In genomic region chr4:134701934-134702333, GRCm38 (mm10) we compare ENCODE assay signal across 8 mouse cellular contexts. TPM values are rescaled to one million over a fixed set of nuclear protein-coding genes. Genes with fewer than 3 reads are reported as not detected.
A peak's percentile ranks its signal among the peaks of the same experiment; 100 is the strongest.
DNase-seq lines count a peak whose midpoint lies in the region; ATAC-seq and TF ChIP-seq lines count a peak whose summit lies in the region.

No protein-coding gene starts in this region.

- H3K27me3 ChIP-seq in C2C12 (ENCODE audit: control insufficient read depth, insufficient read depth, insufficient read length): no peaks in the 10 kb centered on the region
- H3K27me3 ChIP-seq in heart, embryonic 14.5 days (ENCODE audit: control insufficient read depth, insufficient read depth, low read length): no peaks in the 10 kb centered on the region
- H3K27me3 ChIP-seq in liver, embryonic 15.5 days: peaks cover 78% of the 10 kb centered on the region
- peaks cover 15% of the 10 kb centered on the region for H3K27me3 ChIP-seq in neural tube, embryonic 11.5 days (ENCODE audit: control insufficient read depth, insufficient read depth, low read length)
- H3K27me3 ChIP-seq in testis, adult 2 months (ENCODE audit: control insufficient read depth, insufficient read depth, low read length): no peaks in the 10 kb centered on the region

- ATAC-seq in heart, embryonic 14.5 days (ENCODE audit: insufficient number of reproducible peaks, insufficient read depth, low FRiP score, low read depth): no peak
- ATAC-seq in liver, embryonic 15.5 days (ENCODE audit: insufficient read depth): no peak
- no peak for ATAC-seq in neural tube, embryonic 11.5 days (ENCODE audit: insufficient read depth, low FRiP score, low TSS enrichment)

- no peak for TF ChIP-seq POLR2A in bone marrow macrophage, adult 2 months (IDR thresholded peaks at IDR 0.05; ENCODE audit: borderline replicate concordance, low read depth, low read length)
- TF ChIP-seq POLR2A in testis, adult 2 months (IDR thresholded peaks at IDR 0.05; ENCODE audit: control insufficient read depth, low read depth, low read length): no peak

- 26% methylated on average over 6 of the region's 6 CpGs for WGBS in heart, embryonic 14.5 days
- 30% methylated on average over 6 of the region's 6 CpGs for WGBS in liver, embryonic 15.5 days (ENCODE audit: insufficient replicate concordance)
- 36% methylated on average over 6 of the region's 6 CpGs for WGBS in neural tube, embryonic 11.5 days

- H3K4me3 ChIP-seq in C2C12 (ENCODE audit: insufficient read depth, poor library complexity, severe bottlenecking): no peak overlapping the region
- peak overlapping the region; percentile 97 for H3K4me3 ChIP-seq in bone marrow macrophage, adult 2 months (ENCODE audit: insufficient read depth, low read length)
- H3K4me3 ChIP-seq in heart, embryonic 14.5 days (ENCODE audit: control insufficient read depth in 1 of 2, insufficient read depth in 1 of 2, low read depth in 1 of 2, low read length in 2 of 2): peak overlapping the region; percentile 67 to 76
- peak overlapping the region; percentile 63 for H3K4me3 ChIP-seq in liver, embryonic 15.5 days (replicated peaks)
- peak overlapping the region; percentile 58 for H3K4me3 ChIP-seq in neural tube, embryonic 11.5 days (ENCODE audit: low read depth, low read length)
- no peak overlapping the region; the same call in 1 of the 2 replicates for H3K4me3 ChIP-seq in testis, adult 2 months (ENCODE audit: control insufficient read depth, low read depth, low read length)

- DNase-seq in fibroblast of lung, adult 2 months (ENCODE audit: low read depth): peak; percentile 47
- DNase-seq in kidney, postnatal 10 days: peak; percentile 86
- DNase-seq in neural tube, embryonic 11.5 days (ENCODE audit: low spot score): peak; percentile 76

- H3K9me3 ChIP-seq in heart, embryonic 14.5 days (ENCODE audit: control insufficient read depth, low read length): no peaks in the 10 kb centered on the region
- H3K9me3 ChIP-seq in liver, embryonic 15.5 days (replicated peaks): no peaks in the 10 kb centered on the region
- H3K9me3 ChIP-seq in neural tube, embryonic 11.5 days (ENCODE audit: control insufficient read depth, low read length): no peaks in the 10 kb centered on the region

- H3K79me2 ChIP-seq in C2C12 (ENCODE audit: control insufficient read depth, insufficient read depth): no peaks in the 10 kb centered on the region

- no peaks in the 10 kb centered on the region for H3K36me3 ChIP-seq in C2C12 (ENCODE audit: control insufficient read depth, insufficient read depth)
- peaks cover 17% of the 10 kb centered on the region; the same call in 1 of the 2 replicates for H3K36me3 ChIP-seq in heart, embryonic 14.5 days (ENCODE audit: control insufficient read depth, insufficient read depth, low read length)
- H3K36me3 ChIP-seq in liver, embryonic 15.5 days (replicated peaks): no peaks in the 10 kb centered on the region
- no peaks in the 10 kb centered on the region for H3K36me3 ChIP-seq in neural tube, embryonic 11.5 days (ENCODE audit: control insufficient read depth, insufficient read depth, low read length)
- no peaks in the 10 kb centered on the region for H3K36me3 ChIP-seq in testis, adult 2 months (ENCODE audit: control insufficient read depth, insufficient read depth, low read length)

- H3K27ac ChIP-seq in bone marrow macrophage, adult 2 months (ENCODE audit: insufficient read depth, low read depth, low read length): peak overlapping the region; percentile 86
- peak overlapping the region in 1 of 2 experiments; percentile 62; a peak in 1 of 4 replicates for H3K27ac ChIP-seq in heart, embryonic 14.5 days (replicated peaks in 1 of 2; ENCODE audit: control insufficient read depth in 1 of 2, insufficient read depth in 1 of 2, low read depth in 2 of 2, low read length in 2 of 2)
- H3K27ac ChIP-seq in liver, embryonic 15.5 days (replicated peaks): no peak overlapping the region
- no peak overlapping the region for H3K27ac ChIP-seq in neural tube, embryonic 11.5 days (ENCODE audit: low read depth, low read length)
- no peak overlapping the region for H3K27ac ChIP-seq in testis, adult 2 months (ENCODE audit: control insufficient read depth, insufficient read depth, low read depth, low read length)

- peak overlapping the region; percentile 86 for H3K9ac ChIP-seq in heart, embryonic 14.5 days (ENCODE audit: low read length)
- 0 out of 2 replicates have a peak overlapping the region, but pooled peaks have one; percentile 51 for H3K9ac ChIP-seq in liver, embryonic 15.5 days
- H3K9ac ChIP-seq in neural tube, embryonic 11.5 days (ENCODE audit: low read length): no peak overlapping the region

- H3K79me3 ChIP-seq in C2C12 (ENCODE audit: low read depth): no peaks in the 10 kb centered on the region

- TF ChIP-seq CTCF in C2C12 (IDR thresholded peaks at IDR 0.05; ENCODE audit: control insufficient read depth, insufficient read depth, insufficient read length): peak; percentile 90
- TF ChIP-seq CTCF in bone marrow macrophage, adult 2 months (IDR thresholded peaks at IDR 0.05; ENCODE audit: low read depth, low read length): peak; percentile 87
- peak; percentile 91; the same call in 1 of the 2 replicates for TF ChIP-seq CTCF in testis, adult 2 months (IDR thresholded peaks at IDR 0.05; ENCODE audit: control insufficient read depth, insufficient read depth, insufficient replicate concordance, low read depth, low read length)

- peaks cover 26% of the 10 kb centered on the region for H3K4me1 ChIP-seq in bone marrow macrophage, adult 2 months (ENCODE audit: control insufficient read depth, insufficient read depth, low read length)
- H3K4me1 ChIP-seq in heart, embryonic 14.5 days (ENCODE audit: control insufficient read depth in 2 of 2, insufficient read depth in 2 of 2, low read length in 2 of 2): peaks cover 0 to 22% of the 10 kb centered on the region in 2 experiments; a peak in 3 of 4 replicates
- peaks cover 31% of the 10 kb centered on the region for H3K4me1 ChIP-seq in liver, embryonic 15.5 days (replicated peaks)
- H3K4me1 ChIP-seq in neural tube, embryonic 11.5 days (ENCODE audit: control insufficient read depth, insufficient read depth, low read length): peaks cover 15% of the 10 kb centered on the region
- H3K4me1 ChIP-seq in testis, adult 2 months (ENCODE audit: control insufficient read depth, insufficient read depth, low read length): peaks cover 15% of the 10 kb centered on the region

- H3ac ChIP-seq in C2C12 (ENCODE audit: control insufficient read depth, insufficient read length, low read depth): no peak overlapping the region

- H3K4me2 ChIP-seq in heart, embryonic 14.5 days (ENCODE audit: low read length): peak overlapping the region; percentile 100
- peak overlapping the region; percentile 93 for H3K4me2 ChIP-seq in liver, embryonic 15.5 days
- peak overlapping the region; percentile 99 for H3K4me2 ChIP-seq in neural tube, embryonic 11.5 days (ENCODE audit: low read depth)

TF ChIP-seq in C2C12, 6 proteins besides CTCF, POLR2A, EP300 and RAD21:
- TF ChIP-seq MYOG (IDR thresholded peaks at IDR 0.05; ENCODE audit: control insufficient read depth, extremely low read depth, insufficient read length): no peak
- no peak for TF ChIP-seq FOSL1 (IDR thresholded peaks at IDR 0.05; ENCODE audit: insufficient read depth, low read length, poor library complexity, severe bottlenecking)
- no peak for TF ChIP-seq USF1 (IDR thresholded peaks at IDR 0.05; ENCODE audit: low read depth)
- no peak for TF ChIP-seq MAX (IDR thresholded peaks at IDR 0.05)
- no peak for TF ChIP-seq CEBPB (IDR thresholded peaks at IDR 0.05; ENCODE audit: low read depth)
- TF ChIP-seq MYOD1 (IDR thresholded peaks at IDR 0.05; ENCODE audit: control insufficient read depth, insufficient read length, low read depth): no peak

RNA-seq across cellular contexts. Expression of gene Man1c1, which starts 2.2 kb away (rescaled TPM):
- polyA plus RNA-seq in C2C12 (2012; fragmentation: generic; extraction: Trizol): 6.7 TPM
- polyA plus RNA-seq in bone marrow macrophage, adult 2 months (2012; ENCODE audit: insufficient read depth, insufficient read length, missing spikeins): 87.4 and 93.7 TPM in 2 replicates
- 7.8 TPM in 2 replicates for polyA plus RNA-seq in heart, embryonic 14.5 days (2014; fragmentation: Nextera tagmentation; extraction: Ambion mirVana)
- polyA plus RNA-seq in liver, embryonic 15.5 days (2015; fragmentation: Nextera tagmentation; extraction: Ambion mirVana): 1.4 and 2.0 TPM in 2 replicates
- polyA plus RNA-seq in neural tube, embryonic 11.5 days (2014; fragmentation: Nextera tagmentation; extraction: Ambion mirVana): 4.8 and 5.2 TPM in 2 replicates
- polyA plus RNA-seq in testis, adult 2 months (2012; rRNA removed): 0.87 and 0.95 TPM in 2 replicates

Comparison
In these comparisons a context has a peak if more than half of its experiments do, and no peak if none do; other contexts are left out.
1. H3K4me3 ChIP-seq: peak in bone marrow macrophage, adult 2 months (single experiment), heart, embryonic 14.5 days (2 of 2), liver, embryonic 15.5 days (single experiment) and neural tube, embryonic 11.5 days (single experiment); none in C2C12 (single experiment) and testis, adult 2 months (single experiment).
2. RNA of gene Man1c1, which starts 2.2 kb away (polyA plus RNA-seq): 87.4 to 93.7 TPM in bone marrow macrophage, adult 2 months; 7.8 TPM in heart, embryonic 14.5 days, 6.7 TPM in C2C12 (single experiment), 4.8 to 5.2 TPM in neural tube, embryonic 11.5 days, 1.4 to 2.0 TPM in liver, embryonic 15.5 days and 0.87 to 0.95 TPM in testis, adult 2 months; every median in the first group is over 10 times any median in the second.
3. Peak in every context shown above with its lines, with median percentiles within 50 percentile points of each other: CTCF ChIP-seq, DNase-seq and H3K4me2 ChIP-seq.